Mouse (Mus musculus) embryonic fibroblast, embryonic 13.5 days (primary cell): Measurements from ENCODE around the gene Tbc1d16. TPM values are rescaled to one million over a fixed set of nuclear protein-coding genes. Genes with fewer than 3 reads are reported as not detected.
"Not testable (repeated sequence)": the region's sequence is repeated elsewhere in the genome, so short reads cannot be mapped to it uniquely, and the experiment has no call there.

ENCODE experiments used
- H3K27ac ChIP-seq: 2 replicates; pipeline ENCODE4 v1.5.1; 2012; ENCODE audit warnings: low read length, control low read depth, inconsistent platforms; ENCODE audit not compliant: insufficient read depth
- H3K4me1 ChIP-seq: 2 replicates; pipeline ENCODE4 v1.6.1; 2011; ENCODE audit warnings: low read length; ENCODE audit not compliant: control insufficient read depth, insufficient read depth
- H3K4me3 ChIP-seq: 2 replicates; pipeline ENCODE4 v1.5.1; 2011; ENCODE audit warnings: mild to moderate bottlenecking, control low read depth, low read length; ENCODE audit not compliant: insufficient read depth
- CTCF ChIP-seq: IDR thresholded peaks from 2 replicates; pipeline ENCODE4 v1.5.1; 2011; ENCODE audit warnings: mild to moderate bottlenecking, control low read depth, low read length, moderate library complexity, borderline replicate concordance; ENCODE audit not compliant: insufficient read depth
- POLR2A ChIP-seq: IDR thresholded peaks from 2 replicates; pipeline ENCODE4 v1.6.1; 2011; ENCODE audit warnings: low read depth, mild to moderate bottlenecking, control low read depth, low read length, moderate library complexity
- polyA plus RNA-seq: library from polyadenylated mRNA; stranded (reverse); fragments of >200 nt; gene quantifications from 2 replicates; pipeline ENCODE4 v1.2.4, GENCODE M21; 2011; ENCODE audit warnings: low read depth; ENCODE audit not compliant: missing spikeins, insufficient read length

The Tbc1d16 gene
- polyA plus RNA-seq, 1 experiment = 10.6 TPM

DNA sequence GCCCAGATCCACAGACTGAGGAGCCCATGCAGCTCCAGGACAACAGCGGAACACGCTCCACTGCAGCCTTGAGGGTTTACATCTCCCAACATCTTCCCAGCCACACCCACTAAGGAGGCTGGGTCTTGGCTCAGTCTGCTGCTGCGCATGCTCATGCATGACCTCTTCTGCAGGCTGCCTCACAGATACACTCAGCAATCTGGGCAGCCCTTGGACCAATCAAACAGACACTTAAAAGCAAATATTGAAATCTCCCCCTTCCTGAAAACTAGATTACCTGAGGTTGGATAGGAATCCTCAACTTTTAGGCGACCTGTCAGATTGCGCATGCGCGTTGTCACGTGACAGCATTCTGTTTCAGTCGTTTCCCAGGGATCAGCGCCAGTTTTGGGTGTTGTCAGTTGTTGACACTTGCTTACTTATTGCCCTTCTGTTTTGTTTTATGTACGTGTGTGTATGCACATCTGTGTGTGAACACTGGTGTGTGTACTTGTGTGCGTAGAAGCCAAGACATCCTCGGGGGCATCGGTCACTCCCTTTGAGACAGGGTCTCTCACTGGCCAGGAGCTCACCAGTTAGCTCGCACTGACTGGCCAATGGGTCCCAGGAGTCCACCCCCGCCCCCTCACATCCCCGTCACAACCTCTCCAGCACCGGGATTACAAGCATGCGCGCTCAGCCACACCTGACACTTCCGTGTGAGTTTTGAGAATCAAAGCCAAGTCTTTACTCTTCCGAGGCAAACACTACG, 30.4 kb upstream of the Tbc1d16 start:
- TF ChIP-seq CTCF (no peak), POLR2A (peak; percentile 66)
- Histone ChIP-seq H3K4me3 (no peak overlapping the region), H3K4me1 (no peaks in the 10 kb centered on the region), H3K27ac (0 out of 2 replicates have a peak overlapping the region, but pooled peaks have one; percentile 5)

DNA sequence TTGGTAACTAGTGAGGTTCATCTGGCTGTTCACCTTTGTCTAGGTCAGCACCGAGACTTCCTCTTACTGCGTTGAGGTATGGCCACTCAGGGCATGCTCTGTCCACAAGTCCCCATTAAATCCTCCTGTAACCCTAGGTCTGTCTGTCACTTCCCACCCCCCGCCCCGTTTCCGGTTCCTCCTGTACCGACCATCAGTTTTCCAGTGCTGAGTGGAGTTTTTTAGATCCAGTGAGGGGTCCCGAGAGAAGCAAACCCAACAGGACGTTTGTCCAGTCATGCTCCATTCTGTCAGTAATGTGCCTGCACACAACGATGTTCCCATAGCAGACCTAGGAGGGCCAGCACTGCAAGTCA, 29.9 kb upstream of the Tbc1d16 start:
- TF ChIP-seq POLR2A (no peak), CTCF (no peak)
- H3K27ac ChIP-seq = no peak overlapping the region
- H3K4me3 ChIP-seq = no peak overlapping the region
- no peaks in the 10 kb centered on the region for H3K4me1 ChIP-seq

DNA sequence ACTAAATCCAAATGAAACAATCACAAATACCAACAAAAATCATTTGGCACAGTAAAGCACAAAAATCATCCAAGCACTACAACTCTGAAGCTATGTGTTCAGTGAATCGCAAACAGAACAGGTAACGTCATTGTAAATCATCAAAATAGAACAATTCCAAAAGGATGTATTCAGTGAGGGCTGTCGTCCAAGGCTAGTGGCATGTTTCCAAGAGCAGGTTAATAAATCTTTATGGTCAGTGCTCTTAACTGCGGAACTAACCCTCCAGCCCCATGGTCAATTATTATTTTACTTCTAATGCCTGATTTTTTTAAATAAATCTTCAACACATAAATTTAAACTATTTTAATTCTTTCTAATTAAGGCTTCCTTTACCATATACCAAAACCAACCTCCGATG, 28.3 kb upstream of the Tbc1d16 start:
- not testable (repeated sequence) for H3K4me3 ChIP-seq, H3K27ac ChIP-seq, H3K4me1 ChIP-seq

DNA sequence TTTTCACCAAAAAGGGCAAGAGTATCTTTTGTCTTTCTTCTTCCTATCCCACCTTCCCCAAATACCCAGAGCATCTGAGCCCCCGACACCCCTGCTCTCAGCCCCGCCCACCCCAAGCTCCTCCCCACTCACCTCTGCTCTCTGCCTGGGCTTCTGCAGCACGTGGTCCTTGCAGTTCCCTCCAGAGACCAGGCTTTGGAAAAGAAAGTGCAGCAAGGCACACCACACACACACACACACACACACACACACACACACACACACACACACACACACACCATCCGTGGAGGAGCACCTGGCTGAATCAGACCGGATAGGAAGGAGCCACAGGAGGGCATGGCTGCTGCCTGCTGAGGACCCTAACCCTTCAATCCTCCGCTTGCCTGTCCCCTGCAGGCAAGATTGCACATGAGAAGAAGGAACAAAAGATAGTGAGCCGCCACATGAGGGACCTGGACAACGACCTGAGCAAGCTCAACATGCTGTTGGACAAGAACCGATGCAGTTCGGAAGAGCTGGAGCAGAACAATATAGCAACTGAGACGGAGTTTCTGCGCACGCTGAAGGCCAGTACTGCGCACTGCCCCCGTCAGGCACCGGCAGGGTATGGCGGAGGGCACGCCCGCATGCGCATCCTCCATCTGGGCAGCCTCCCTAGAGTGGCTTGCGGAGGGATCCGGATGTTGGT, 24.7 kb upstream of the Tbc1d16 start:
- Histone ChIP-seq H3K4me3 (no peak overlapping the region), H3K4me1 (no peaks in the 10 kb centered on the region), H3K27ac (no peak overlapping the region)
- TF ChIP-seq CTCF (peak; percentile 72; the same call in 1 of the 2 replicates), POLR2A (no peak)

DNA sequence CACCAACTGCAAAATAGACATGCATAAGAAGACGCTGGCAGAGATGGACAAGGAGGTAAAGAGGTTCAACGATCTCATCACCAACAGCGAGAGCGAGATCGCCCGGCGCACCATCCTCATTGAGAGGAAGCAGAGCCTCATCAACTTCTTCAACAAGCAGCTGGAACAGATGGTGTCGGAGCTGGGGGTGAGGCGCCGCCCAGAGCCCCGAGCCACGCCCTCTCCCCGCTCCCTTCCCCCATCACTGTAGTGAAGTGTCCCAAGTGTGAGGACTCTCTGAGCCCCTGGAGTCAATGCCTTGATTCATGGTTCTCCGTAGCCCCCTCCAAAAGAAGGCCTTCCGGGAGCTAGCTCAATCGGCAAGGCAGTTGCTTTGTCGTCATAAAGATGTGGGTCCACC, 22.7 kb upstream of the Tbc1d16 start:
- H3K27ac ChIP-seq = no peak overlapping the region
- H3K4me3 ChIP-seq = no peak overlapping the region
- TF ChIP-seq CTCF = no peak
- TF ChIP-seq POLR2A = no peak
- no peaks in the 10 kb centered on the region for H3K4me1 ChIP-seq

DNA sequence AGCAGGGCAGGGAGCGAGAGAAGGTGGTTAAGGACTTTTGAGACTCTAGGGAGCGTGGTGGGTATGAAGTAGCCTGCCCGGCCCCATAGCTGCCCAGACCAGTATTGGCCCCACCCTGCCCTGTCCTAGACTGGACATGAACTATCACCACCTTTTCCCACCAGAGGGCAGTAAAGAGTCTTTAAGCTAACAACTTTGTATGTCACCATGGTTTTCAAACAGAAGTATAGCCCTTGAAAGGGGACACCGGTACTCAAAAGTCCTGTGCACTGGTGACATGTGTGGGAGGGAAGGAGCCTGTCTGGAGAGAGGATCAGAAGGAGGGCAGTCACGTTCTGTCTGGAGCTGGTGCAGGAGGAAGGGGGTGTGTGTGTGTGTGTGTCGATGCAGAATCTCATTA, 20.7 kb upstream of the Tbc1d16 start:
- TF ChIP-seq CTCF = no peak
- no peak for TF ChIP-seq POLR2A
- Histone ChIP-seq H3K27ac (no peak overlapping the region), H3K4me1 (no peaks in the 10 kb centered on the region), H3K4me3 (no peak overlapping the region)

DNA sequence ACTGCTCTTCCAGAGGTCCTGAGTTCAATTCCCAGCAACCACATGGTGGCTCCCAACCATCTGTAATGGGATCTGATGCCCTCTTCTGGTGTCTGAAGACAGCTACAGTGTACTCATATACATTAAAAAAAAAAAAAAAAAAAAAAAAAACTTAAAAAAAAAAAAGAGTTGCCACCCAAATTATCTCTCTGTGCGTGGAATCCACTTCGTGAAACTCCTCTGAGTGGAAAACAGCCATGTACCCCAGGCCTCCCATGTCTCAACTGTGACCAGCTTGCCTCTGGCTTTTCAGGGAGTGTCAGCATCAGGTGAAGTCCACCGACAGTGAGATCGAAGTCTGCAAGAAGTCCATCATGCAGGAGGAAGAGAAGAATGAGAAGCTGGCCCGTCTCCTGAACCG, 17.2 kb upstream of the Tbc1d16 start:
- not testable (repeated sequence) for H3K27ac ChIP-seq, H3K4me3 ChIP-seq, H3K4me1 ChIP-seq

DNA sequence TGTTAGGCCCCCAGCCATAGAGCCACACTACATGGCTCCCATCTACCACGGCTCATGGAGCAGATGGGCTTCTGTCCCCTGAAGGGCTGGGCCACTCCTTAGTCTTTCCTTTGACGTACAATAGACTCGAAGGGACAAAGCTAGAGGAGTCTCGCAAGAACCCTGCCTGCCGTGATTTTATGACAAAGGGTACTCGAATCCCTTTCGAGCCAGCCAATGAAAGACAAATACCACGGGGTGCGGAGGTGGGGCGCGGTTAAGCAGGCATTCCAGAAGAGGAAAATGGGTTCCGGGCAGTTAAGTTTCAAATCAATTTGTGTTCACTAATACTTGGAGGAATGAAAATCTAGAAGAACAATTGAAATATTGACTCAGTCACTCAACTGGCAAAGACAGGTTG, 11.2 kb upstream of the Tbc1d16 start:
- Histone ChIP-seq H3K4me1 (no peaks in the 10 kb centered on the region), H3K27ac (no peak overlapping the region), H3K4me3 (no peak overlapping the region)
- TF ChIP-seq CTCF (no peak), POLR2A (no peak)

DNA sequence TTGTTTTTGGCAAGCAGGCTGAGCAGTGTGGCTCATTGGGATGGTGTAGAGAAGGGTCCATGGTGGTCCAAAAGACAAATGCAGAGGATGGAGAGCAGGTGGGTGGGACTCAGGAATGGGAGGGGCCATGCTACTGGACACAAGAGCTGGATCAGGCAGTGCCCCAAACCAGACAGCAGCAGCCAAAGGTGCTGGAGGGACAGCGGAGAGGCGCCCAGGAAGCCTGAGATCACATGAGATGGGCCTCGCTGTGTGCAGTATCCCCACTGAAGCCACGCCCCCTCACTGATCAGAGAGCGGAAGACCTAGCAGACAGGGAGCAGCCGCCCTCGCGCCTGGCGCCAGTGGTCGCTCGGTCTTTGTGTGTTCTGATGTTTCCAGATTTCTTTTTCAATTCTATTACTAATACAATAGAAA, 10.0 kb upstream of the Tbc1d16 start:
- H3K4me1 ChIP-seq = no peaks in the 10 kb centered on the region
- H3K4me3 ChIP-seq = no peak overlapping the region
- H3K27ac ChIP-seq = no peak overlapping the region
- TF ChIP-seq POLR2A (no peak), CTCF (no peak)

DNA sequence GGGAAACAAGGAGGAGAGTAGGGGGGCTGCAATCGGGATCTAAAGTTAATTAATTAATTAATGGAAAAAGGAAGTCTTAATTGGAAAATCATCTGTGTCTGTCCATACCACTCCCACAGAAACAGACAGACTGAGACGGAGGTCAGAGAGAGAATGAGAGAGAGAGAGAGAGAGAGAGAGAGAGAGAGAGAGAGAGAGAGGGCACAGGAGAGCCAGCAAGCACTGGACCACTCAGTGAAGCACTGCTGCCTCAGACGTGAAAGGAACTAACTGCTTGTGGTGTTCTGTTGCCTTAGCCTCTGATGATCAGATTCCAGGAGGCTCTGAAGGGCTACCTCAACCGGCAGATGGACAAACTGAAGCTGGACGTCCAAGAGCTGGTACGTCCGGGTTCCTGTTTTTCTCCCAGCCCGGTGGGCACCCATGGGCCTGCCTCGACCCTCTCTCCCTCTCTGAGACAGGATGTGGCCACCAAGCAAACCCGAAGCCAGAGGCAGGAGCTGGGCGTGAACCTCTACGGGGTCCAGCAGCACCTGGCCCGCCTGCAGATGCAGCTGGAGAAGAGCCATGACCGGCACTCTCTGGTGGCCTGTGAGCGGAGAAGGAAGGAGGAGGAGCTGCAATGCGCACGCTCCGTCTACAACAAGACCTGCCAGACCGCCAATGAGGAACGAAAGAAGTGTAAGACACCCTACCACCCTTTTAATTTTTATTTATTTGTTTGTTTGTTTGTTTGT, 9.4 kb upstream of the Tbc1d16 start:
- Histone ChIP-seq H3K4me3 (no peak overlapping the region), H3K4me1 (no peaks in the 10 kb centered on the region), H3K27ac (no peak overlapping the region)
- TF ChIP-seq POLR2A = no peak
- TF ChIP-seq CTCF = no peak

DNA sequence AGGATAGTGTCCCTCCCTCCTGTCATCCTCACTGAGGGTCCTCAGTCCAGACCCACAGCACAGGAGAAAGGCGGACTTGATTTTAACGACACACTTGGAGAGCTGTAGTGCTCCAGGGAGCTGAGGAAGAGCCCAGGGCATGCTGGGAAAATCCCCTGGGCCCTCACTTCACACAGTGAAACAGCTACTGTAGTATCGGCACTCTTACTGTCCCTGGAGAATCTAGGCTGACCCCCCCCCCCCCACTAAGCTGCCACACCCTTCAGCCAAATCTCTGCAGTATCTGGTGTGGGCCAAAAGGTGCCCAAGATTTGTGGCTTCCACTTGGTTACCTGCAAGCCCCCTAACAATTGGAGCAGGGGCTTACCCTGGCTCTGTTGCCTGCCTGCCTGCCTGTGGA, 8.7 kb upstream of the Tbc1d16 start:
- TF ChIP-seq CTCF = no peak
- no peak for TF ChIP-seq POLR2A
- no peak overlapping the region for H3K27ac ChIP-seq
- no peak overlapping the region for H3K4me3 ChIP-seq
- no peaks in the 10 kb centered on the region for H3K4me1 ChIP-seq
